ENCODE assay signal across 16 mouse cellular contexts in the genomic region with DNA sequence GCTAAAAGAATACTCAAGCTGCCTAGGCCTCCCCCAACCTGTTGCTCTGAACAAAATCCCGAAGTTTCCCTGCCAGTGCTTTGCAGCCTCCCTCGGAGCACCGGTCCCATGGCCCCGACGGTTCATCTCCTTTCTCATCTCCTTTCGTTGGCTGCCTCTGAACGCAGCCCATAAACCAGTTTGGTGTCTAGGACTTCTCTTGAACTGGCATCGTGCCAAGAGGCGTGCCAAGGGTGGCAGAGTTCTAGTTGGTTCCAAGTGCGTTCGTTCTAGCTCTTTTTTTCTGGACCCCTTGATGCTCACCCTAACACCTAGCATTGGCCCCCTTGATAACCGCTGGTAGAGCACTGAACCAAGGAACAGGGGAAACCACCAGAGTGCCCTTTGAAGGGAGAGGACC. TPM values are rescaled to one million over a fixed set of nuclear protein-coding genes. Genes with fewer than 3 reads are reported as not detected.
DNase-seq lines count a peak whose midpoint lies in the region; ATAC-seq lines count a peak whose summit lies in the region.
"Had no signal": no experiment of that assay in that cellular context is flagged by ENCODE, and none has a peak within 500 bp of the region (broad histone marks: within the 10 kb centered on the region; RNA-seq: fewer than 3 reads in every experiment).

No protein-coding gene starts in this region.

- no peaks in the 10 kb centered on the region for H3K4me1 ChIP-seq in kidney, embryonic 16.5 days (ENCODE audit: insufficient read depth, low read length)
- H3K4me1 ChIP-seq in hindbrain, embryonic 15.5 days (replicated peaks): peaks cover 11% of the 10 kb centered on the region
- peaks cover 14% of the 10 kb centered on the region for H3K4me1 ChIP-seq in neural tube, embryonic 13.5 days (replicated peaks)

- no peak for ATAC-seq in cerebellum, adult (ENCODE audit: insufficient number of reproducible peaks, low FRiP score, low TSS enrichment)
- ATAC-seq in kidney, embryonic 16.5 days (ENCODE audit: low FRiP score, low TSS enrichment): no peak
- ATAC-seq in hindbrain, embryonic 15.5 days (ENCODE audit: low FRiP score, low read depth): no peak
- no peak for ATAC-seq in neural tube, embryonic 13.5 days (ENCODE audit: low read depth)
- ATAC-seq in CD4-positive, CD25-positive, alpha-beta regulatory T cell, adult 4 months: no peak

- H3K27me3 ChIP-seq in kidney, embryonic 16.5 days (ENCODE audit: insufficient read depth, low read length): peaks cover 64% of the 10 kb centered on the region
- peaks cover 15% of the 10 kb centered on the region for H3K27me3 ChIP-seq in hindbrain, embryonic 15.5 days
- peaks cover 74% of the 10 kb centered on the region for H3K27me3 ChIP-seq in neural tube, embryonic 13.5 days

- H3K4me3 ChIP-seq in kidney, embryonic 16.5 days (ENCODE audit: low read length): no peak overlapping the region
- H3K4me3 ChIP-seq in hindbrain, embryonic 15.5 days: 0 out of 2 replicates have a peak overlapping the region, but pooled peaks have one; percentile 37
- H3K4me3 ChIP-seq in neural tube, embryonic 13.5 days: no peak overlapping the region
- H3K4me3 ChIP-seq: embryonic facial prominence, embryonic 12.5 days had no signal

- whole genome bisulfite sequencing in kidney, embryonic 16.5 days: 62% methylated on average over 12 of the region's 12 CpGs
- 56% methylated on average over 12 of the region's 12 CpGs for WGBS in hindbrain, embryonic 15.5 days
- 64% methylated on average over 12 of the region's 12 CpGs for WGBS in neural tube, embryonic 13.5 days

- no peaks in the 10 kb centered on the region for H3K36me3 ChIP-seq in kidney, embryonic 16.5 days (ENCODE audit: insufficient read depth, low read length)
- no peaks in the 10 kb centered on the region for H3K36me3 ChIP-seq in hindbrain, embryonic 15.5 days
- no peaks in the 10 kb centered on the region for H3K36me3 ChIP-seq in neural tube, embryonic 13.5 days
- H3K36me3 ChIP-seq: embryonic facial prominence, embryonic 12.5 days; forebrain, embryonic 12.5 days; G1E had no signal

- no peaks in the 10 kb centered on the region for H3K9me3 ChIP-seq in kidney, embryonic 16.5 days (ENCODE audit: low read length)
- H3K9me3 ChIP-seq in hindbrain, embryonic 15.5 days: no peaks in the 10 kb centered on the region
- no peaks in the 10 kb centered on the region for H3K9me3 ChIP-seq in neural tube, embryonic 13.5 days
- H3K9me3 ChIP-seq: embryonic facial prominence, embryonic 12.5 days; forebrain, embryonic 12.5 days; G1E had no signal

- H3K4me2 ChIP-seq in kidney, embryonic 16.5 days (replicated peaks; ENCODE audit: low read depth, low read length): no peak overlapping the region
- H3K4me2 ChIP-seq in hindbrain, embryonic 15.5 days: peak overlapping the region; percentile 74
- peak overlapping the region; percentile 59 for H3K4me2 ChIP-seq in neural tube, embryonic 13.5 days

- no peak overlapping the region for H3K27ac ChIP-seq in kidney, embryonic 16.5 days (ENCODE audit: low read length)
- H3K27ac ChIP-seq in hindbrain, embryonic 15.5 days (replicated peaks): no peak overlapping the region
- no peak overlapping the region for H3K27ac ChIP-seq in neural tube, embryonic 13.5 days (replicated peaks)
- H3K27ac ChIP-seq: embryonic facial prominence, embryonic 12.5 days; forebrain, embryonic 12.5 days had no signal

- DNase-seq in cerebellum, postnatal 10 days: peak; percentile 63 to 67
- DNase-seq in kidney, postnatal 14 days: peak; percentile 27
- DNase-seq in right cerebral cortex, postnatal 36 days (ENCODE audit: low spot score in 2 of 2): no peak
- DNase-seq: B cell, adult 2 months; cerebellum, postnatal 36 days; gastrocnemius, postnatal 10 days; liver had no signal

- H3K9ac ChIP-seq in kidney, embryonic 16.5 days (replicated peaks; ENCODE audit: low read length): no peak overlapping the region
- no peak overlapping the region for H3K9ac ChIP-seq in hindbrain, embryonic 15.5 days
- H3K9ac ChIP-seq in neural tube, embryonic 13.5 days: no peak overlapping the region
- H3K9ac ChIP-seq: embryonic facial prominence, embryonic 12.5 days; forebrain, embryonic 12.5 days had no signal

RNA-seq across cellular contexts. Expression of a gene that starts 0.7 kb away (rescaled TPM):
- not detected in 2 replicates for polyA plus RNA-seq in kidney, embryonic 16.5 days (2015; fragmentation: Nextera tagmentation; extraction: Ambion mirVana)
- 2.2 and 2.3 TPM in 2 replicates for polyA plus RNA-seq in hindbrain, embryonic 15.5 days (2015; fragmentation: Nextera tagmentation; extraction: Ambion mirVana)
- polyA plus RNA-seq in neural tube, embryonic 13.5 days (2015; fragmentation: Nextera tagmentation; extraction: Ambion mirVana): 1.4 and 2.1 TPM in 2 replicates
- polyA plus RNA-seq in CD4-positive, CD25-positive, alpha-beta regulatory T cell, adult 4 months (2017; shearing (Covaris generic)): not detected
- polyA plus RNA-seq: embryonic facial prominence, embryonic 12.5 days; forebrain, embryonic 12.5 days; G1E; lung, embryonic 16.5 days had no signal

RNA-seq across cellular contexts. Expression of a gene that starts 13.4 kb away (rescaled TPM):
- 0.05 TPM in 1 of 2 replicates, not detected in the other for polyA plus RNA-seq in kidney, embryonic 16.5 days (2015; fragmentation: Nextera tagmentation; extraction: Ambion mirVana)
- 0.06 and 0.38 TPM in 2 replicates for polyA plus RNA-seq in hindbrain, embryonic 15.5 days (2015; fragmentation: Nextera tagmentation; extraction: Ambion mirVana)
- 0.14 and 0.18 TPM in 2 replicates for polyA plus RNA-seq in neural tube, embryonic 13.5 days (2015; fragmentation: Nextera tagmentation; extraction: Ambion mirVana)
- polyA plus RNA-seq in CD4-positive, CD25-positive, alpha-beta regulatory T cell, adult 4 months (2017; shearing (Covaris generic)): not detected
- polyA plus RNA-seq: forebrain, embryonic 12.5 days; G1E; lung, embryonic 16.5 days had no signal

RNA-seq across cellular contexts. Expression of a gene that starts 28.3 kb away (rescaled TPM):
- 0.64 TPM in 1 of 2 replicates, not detected in the other for polyA plus RNA-seq in kidney, embryonic 16.5 days (2015; fragmentation: Nextera tagmentation; extraction: Ambion mirVana)
- 0.07 and 0.34 TPM in 2 replicates for polyA plus RNA-seq in hindbrain, embryonic 15.5 days (2015; fragmentation: Nextera tagmentation; extraction: Ambion mirVana)
- polyA plus RNA-seq in neural tube, embryonic 13.5 days (2015; fragmentation: Nextera tagmentation; extraction: Ambion mirVana): not detected in 2 replicates
- not detected for polyA plus RNA-seq in CD4-positive, CD25-positive, alpha-beta regulatory T cell, adult 4 months (2017; shearing (Covaris generic))
- polyA plus RNA-seq: forebrain, embryonic 12.5 days; G1E; lung, embryonic 16.5 days had no signal

RNA-seq across cellular contexts. Expression of a gene that starts 32.3 kb away (rescaled TPM):
- polyA plus RNA-seq in kidney, embryonic 16.5 days (2015; fragmentation: Nextera tagmentation; extraction: Ambion mirVana): 7.9 and 8.6 TPM in 2 replicates
- polyA plus RNA-seq in hindbrain, embryonic 15.5 days (2015; fragmentation: Nextera tagmentation; extraction: Ambion mirVana): 57.2 and 62.4 TPM in 2 replicates
- 41.5 and 44.6 TPM in 2 replicates for polyA plus RNA-seq in neural tube, embryonic 13.5 days (2015; fragmentation: Nextera tagmentation; extraction: Ambion mirVana)
- 1 to 10 TPM; 2.4 to 3.9 TPM for polyA plus RNA-seq in CD4-positive, CD25-positive, alpha-beta regulatory T cell, adult 4 months (2017; shearing (Covaris generic))

RNA-seq across cellular contexts. Expression of a gene that starts 37.8 kb away (rescaled TPM):
- 0.40 and 0.42 TPM in 2 replicates for polyA plus RNA-seq in kidney, embryonic 16.5 days (2015; fragmentation: Nextera tagmentation; extraction: Ambion mirVana)
- polyA plus RNA-seq in hindbrain, embryonic 15.5 days (2015; fragmentation: Nextera tagmentation; extraction: Ambion mirVana): 1.3 and 1.5 TPM in 2 replicates
- polyA plus RNA-seq in neural tube, embryonic 13.5 days (2015; fragmentation: Nextera tagmentation; extraction: Ambion mirVana): 0.65 and 1.1 TPM in 2 replicates
- polyA plus RNA-seq in CD4-positive, CD25-positive, alpha-beta regulatory T cell, adult 4 months (2017; shearing (Covaris generic)): 1 to 10 TPM; 1.1 to 1.6 TPM
- polyA plus RNA-seq: G1E had no signal

Comparison
In these comparisons a context has a peak if more than half of its experiments do, and no peak if none do; other contexts are left out.
1. DNase-seq: peak in cerebellum, postnatal 10 days (2 of 2) and kidney, postnatal 14 days (single experiment); none in right cerebral cortex, postnatal 36 days (0 of 2).